Mouse (Mus musculus) intestine, embryonic 16.5 days (tissue): ENCODE results near the gene Olfr1490. TPM values are rescaled to one million over a fixed set of nuclear protein-coding genes. Genes with fewer than 3 reads are reported as not detected.
"Not testable (repeated sequence)": the region's sequence is repeated elsewhere in the genome, so short reads cannot be mapped to it uniquely, and the experiment has no call there.

Experiments
- ATAC-seq: fragments of 200-750 bp; cut with Nextera tagmentation; 2 replicates; pipeline ENCODE4 v1.8.0; 2017; ENCODE audit warnings: moderate TSS enrichment, moderate library complexity
- H3K27ac ChIP-seq: fragments of 300-500 bp; sonication (generic); 2 replicates; pipeline ENCODE4 v1.5.1; 2014; ENCODE audit warnings: mild to moderate bottlenecking, low read length
- H3K27me3 ChIP-seq: fragments of 300-500 bp; sonication (generic); replicated peaks from 2 replicates; pipeline ENCODE4 v1.6.1; 2014; ENCODE audit warnings: low read length, control low read depth, mixed read lengths; ENCODE audit not compliant: control insufficient read depth, insufficient read depth
- H3K36me3 ChIP-seq: fragments of 300-500 bp; sonication (generic); 2 replicates; pipeline ENCODE4 v1.6.1; 2014; ENCODE audit warnings: low read length, control low read depth; ENCODE audit not compliant: control insufficient read depth, insufficient read depth
- H3K4me1 ChIP-seq: fragments of 300-500 bp; sonication (generic); 2 replicates; pipeline ENCODE4 v1.6.1; 2014; ENCODE audit warnings: low read length, control low read depth, mixed read lengths; ENCODE audit not compliant: control insufficient read depth, insufficient read depth
- H3K4me2 ChIP-seq: fragments of 300-500 bp; sonication (generic); 2 replicates; pipeline ENCODE4 v1.6.1; 2014; ENCODE audit warnings: low read depth, low read length, control low read depth
- H3K4me3 ChIP-seq: fragments of 300-500 bp; sonication (generic); 2 replicates; pipeline ENCODE4 v1.5.1; 2014; ENCODE audit warnings: mild to moderate bottlenecking, low read length
- H3K9ac ChIP-seq: fragments of 300-500 bp; sonication (generic); 2 replicates; pipeline ENCODE4 v1.6.1; 2014; ENCODE audit warnings: low read depth, low read length
- H3K9me3 ChIP-seq: fragments of 300-500 bp; sonication (generic); 2 replicates; pipeline ENCODE4 v1.6.1; 2016; ENCODE audit warnings: low read length, control low read depth; ENCODE audit not compliant: control insufficient read depth
- WGBS: fragments of 180-500 bp; shearing (Covaris S2); extraction: QIAGEN DNeasy Blood & Tissue Kit; methylation state at CpG from one replicate; pipeline ENCODE4 v1.1.7; 2014; 5-methylcytosine and 5-hydroxymethylcytosine counted together
- microRNA-seq: library from miRNA; unstranded; fragments of <30 nt; microRNA quantifications from one replicate; pipeline ENCODE4, GENCODE M21; 2016
- polyA plus RNA-seq: library from polyadenylated mRNA; unstranded; fragments of >200 nt; fragmentation: Nextera tagmentation; extraction: Ambion mirVana; gene quantifications from 2 replicates; pipeline ENCODE4 v1.2.1, GENCODE M21; 2015

The Olfr1490 gene
- polyA plus RNA-seq, result not detected in 2 replicates

DNA sequence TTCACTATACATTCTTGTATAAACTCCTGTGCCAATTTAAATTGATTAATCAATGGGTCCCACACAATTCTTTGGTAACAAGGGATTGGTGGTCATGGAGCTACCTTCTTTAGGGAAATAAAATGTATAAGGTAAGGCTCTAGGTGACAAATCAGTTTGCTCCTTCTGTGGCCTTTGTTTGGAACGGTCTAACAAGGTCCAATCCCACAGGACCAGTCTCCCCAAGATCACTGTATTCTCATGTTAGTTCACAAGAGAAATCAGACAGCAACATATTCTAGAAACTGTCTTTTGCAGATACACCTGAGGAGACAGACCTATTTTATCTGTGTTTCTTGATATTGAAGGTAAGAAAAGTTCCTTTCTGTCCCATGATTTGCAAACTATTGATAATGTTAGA is at the start of gene Olfr1490:
Gene Olfr1490, plus strand, starts transcription at position 301 of the 400 bp plus-strand sequence.
- Histone ChIP-seq H3K4me2 (no peak within 1 kb of the TSS), H3K9ac (no peak within 1 kb of the TSS), H3K27me3 (no peaks in the 10 kb centered on the region), H3K9me3 (no peaks in the 10 kb centered on the region), H3K4me3 (no peak within 1 kb of the TSS), H3K27ac (no peak within 1 kb of the TSS), H3K4me1 (no peaks in the 10 kb centered on the region), H3K36me3 (no peaks in the 10 kb centered on the region)
- WGBS, result 69% methylated on average over 1 of the region's 1 CpGs
- ATAC-seq, result no peak

DNA sequence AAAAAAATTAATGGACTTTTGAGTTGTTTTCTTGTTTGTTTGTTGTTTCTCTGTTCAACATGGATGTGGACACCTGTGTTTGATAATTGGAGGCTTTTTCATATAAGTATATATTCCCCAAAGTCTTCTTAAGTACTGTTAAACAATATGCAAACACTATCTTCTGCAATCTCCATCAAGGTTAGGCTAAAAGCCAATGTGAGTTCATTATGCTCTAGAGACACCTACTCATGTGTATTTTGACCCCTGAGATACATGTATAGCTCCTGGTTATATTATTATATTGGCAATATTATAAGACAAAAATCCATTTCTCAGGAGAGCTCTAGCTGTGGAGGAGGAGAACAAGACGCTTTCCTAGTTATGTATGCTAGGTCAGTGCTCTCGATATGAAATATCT is 33.8 kb upstream of the Olfr1490 start, which contains the start of gene Olfr1487:
Gene Olfr1487, plus strand, starts transcription at position 301 of the 400 bp plus-strand sequence.
- not testable (repeated sequence) for H3K27ac ChIP-seq, H3K36me3 ChIP-seq, ATAC-seq, H3K4me2 ChIP-seq, H3K9me3 ChIP-seq, H3K9ac ChIP-seq, H3K4me3 ChIP-seq, H3K4me1 ChIP-seq, H3K27me3 ChIP-seq
- 89% methylated on average over 2 of the region's 2 CpGs for WGBS

DNA sequence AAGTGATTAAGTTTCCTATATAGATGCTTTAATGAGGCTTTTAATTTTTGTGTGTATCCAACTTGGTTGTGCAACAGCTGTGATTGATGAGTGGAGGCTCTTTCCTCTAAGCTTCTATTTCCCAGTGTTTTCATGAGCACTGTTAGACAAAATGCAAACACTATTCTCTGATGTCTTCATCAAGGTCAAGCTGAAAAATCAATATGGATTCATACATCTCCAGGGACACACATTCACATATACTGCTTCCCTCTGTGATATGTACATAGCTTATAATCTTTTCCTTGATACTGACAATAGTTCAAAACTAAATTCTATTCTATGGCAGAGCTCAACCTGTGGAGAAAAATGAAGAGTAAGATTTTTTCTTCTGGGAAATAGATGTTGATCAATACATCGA is 19.6 kb upstream of the Olfr1490 start, which contains the start of gene Olfr1489:
Gene Olfr1489, plus strand, starts transcription at position 301 of the 400 bp plus-strand sequence.
- Histone ChIP-seq H3K9me3 (no peaks in the 10 kb centered on the region), H3K4me1 (no peaks in the 10 kb centered on the region), H3K9ac (no peak within 1 kb of the TSS), H3K27ac (no peak within 1 kb of the TSS), H3K36me3 (no peaks in the 10 kb centered on the region), H3K27me3 (no peaks in the 10 kb centered on the region), H3K4me2 (no peak within 1 kb of the TSS), H3K4me3 (no peak within 1 kb of the TSS)
- no peak for ATAC-seq
- 80% methylated on average over 1 of the region's 1 CpGs for WGBS

DNA sequence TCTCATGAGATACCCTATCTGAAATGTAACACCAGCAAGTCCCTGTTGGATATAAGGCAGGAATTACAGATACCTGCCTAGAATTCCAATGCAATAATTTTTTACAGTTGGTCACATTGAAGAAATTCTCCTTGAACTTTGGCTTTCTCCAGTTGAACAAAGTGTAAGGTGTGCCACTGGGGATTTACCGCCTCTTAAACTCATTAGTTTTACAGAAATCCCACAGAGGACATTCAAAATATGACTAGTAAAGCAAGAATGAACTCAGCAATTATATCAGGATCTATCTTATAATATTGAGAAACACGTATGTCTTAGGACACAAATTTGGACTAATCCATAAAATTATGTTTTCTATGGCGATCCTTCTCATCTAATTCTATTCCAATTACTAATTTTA is 46.1 kb downstream of the Olfr1490 start, which contains the start of gene Olfr1491:
Gene Olfr1491, plus strand, starts transcription at position 301 of the 400 bp plus-strand sequence.
- H3K27me3 ChIP-seq, result no peaks in the 10 kb centered on the region
- no peak within 1 kb of the TSS for H3K4me3 ChIP-seq
- no peak within 1 kb of the TSS for H3K4me2 ChIP-seq
- H3K9me3 ChIP-seq, result no peaks in the 10 kb centered on the region
- H3K9ac ChIP-seq, result no peak within 1 kb of the TSS
- H3K4me1 ChIP-seq, result no peaks in the 10 kb centered on the region
- H3K27ac ChIP-seq, result no peak within 1 kb of the TSS
- no peak for ATAC-seq
- no peaks in the 10 kb centered on the region for H3K36me3 ChIP-seq
- 75% methylated on average over 3 of the region's 3 CpGs for WGBS

Small RNA genes lying within 50 kb of the gene (microRNA-seq; reads per million reads assigned to microRNA genes)
- not detected for gene Gm23931

Other genes with a start within 250 kb of the Olfr1490 start
- not detected in 2 replicates for gene Olfr1469, start 243.2 kb upstream of the Olfr1490 start, polyA plus RNA-seq
- gene Olfr1471, start 207.7 kb upstream of the Olfr1490 start, polyA plus RNA-seq, result not detected in 2 replicates
- not detected in 2 replicates for gene Olfr1472, start 195.0 kb upstream of the Olfr1490 start, polyA plus RNA-seq
- not detected in 2 replicates for gene Olfr1474, start 181.5 kb upstream of the Olfr1490 start, polyA plus RNA-seq
- gene Olfr1475, start 170.9 kb upstream of the Olfr1490 start, polyA plus RNA-seq, result not detected in 2 replicates
- not detected in 2 replicates for gene Olfr1477, start 150.5 kb upstream of the Olfr1490 start, polyA plus RNA-seq
- gene Olfr1480, start 123.2 kb upstream of the Olfr1490 start, polyA plus RNA-seq, result not detected in 2 replicates
- gene Olfr1484, start 67.6 kb upstream of the Olfr1490 start, polyA plus RNA-seq, result not detected in 2 replicates
- not detected in 2 replicates for gene Olfr1487, start 33.7 kb upstream of the Olfr1490 start, polyA plus RNA-seq
- not detected in 2 replicates for gene Olfr1489, start 19.5 kb upstream of the Olfr1490 start, polyA plus RNA-seq
- not detected in 2 replicates for gene Olfr1491, start 46.2 kb downstream of the Olfr1490 start, polyA plus RNA-seq
- not detected in 2 replicates for gene Olfr1493-ps1, start 72.2 kb downstream of the Olfr1490 start, polyA plus RNA-seq
- not detected in 2 replicates for gene Olfr1494, start 88.6 kb downstream of the Olfr1490 start, polyA plus RNA-seq
- not detected in 2 replicates for gene Olfr1495, start 113.5 kb downstream of the Olfr1490 start, polyA plus RNA-seq
- gene Olfr1496, start 126.8 kb downstream of the Olfr1490 start, polyA plus RNA-seq, result not detected in 2 replicates
- gene Olfr1497, start 147.1 kb downstream of the Olfr1490 start, polyA plus RNA-seq, result not detected in 2 replicates
- gene Olfr1499, start 168.4 kb downstream of the Olfr1490 start, polyA plus RNA-seq, result not detected in 2 replicates
- gene Olfr1500, start 179.4 kb downstream of the Olfr1490 start, polyA plus RNA-seq, result not detected in 2 replicates
- not detected in 2 replicates for gene Olfr1501, start 199.6 kb downstream of the Olfr1490 start, polyA plus RNA-seq
- not detected in 2 replicates for gene Olfr1502, start 210.7 kb downstream of the Olfr1490 start, polyA plus RNA-seq
- gene Olfr1504, start 246.8 kb downstream of the Olfr1490 start, polyA plus RNA-seq, result not detected in 2 replicates